Mouse (Mus musculus) forebrain, embryonic 15.5 days (tissue): ENCODE results near the gene Arhgef2. TPM values are rescaled to one million over a fixed set of nuclear protein-coding genes. Genes with fewer than 3 reads are reported as not detected.

ENCODE experiments used
- ATAC-seq: fragments of 200-750 bp; cut with Nextera tagmentation; replicated peaks from 2 replicates; pipeline ENCODE4 v1.8.0; 2017; ENCODE audit warnings: mild to moderate bottlenecking, moderate TSS enrichment, moderate library complexity
- H3K27ac ChIP-seq: fragments of 300-500 bp; sonication (generic); replicated peaks from 2 replicates; pipeline ENCODE4 v1.5.1; 2015; ENCODE audit warnings: mild to moderate bottlenecking, inconsistent platforms
- H3K27me3 ChIP-seq: fragments of 300-500 bp; sonication (generic); 2 replicates; pipeline ENCODE4 v1.6.1; 2015; ENCODE audit warnings: inconsistent platforms
- H3K36me3 ChIP-seq: fragments of 300-500 bp; sonication (generic); 2 replicates; pipeline ENCODE4 v1.6.1; 2015; ENCODE audit warnings: mild to moderate bottlenecking, inconsistent platforms
- H3K4me1 ChIP-seq: fragments of 300-500 bp; sonication (generic); 2 replicates; pipeline ENCODE4 v1.6.1; 2015; ENCODE audit warnings: inconsistent platforms
- H3K4me2 ChIP-seq: fragments of 300-500 bp; sonication (generic); replicated peaks from 2 replicates; pipeline ENCODE4 v1.6.1; 2015; ENCODE audit warnings: mild to moderate bottlenecking, inconsistent platforms
- H3K4me3 ChIP-seq: fragments of 300-500 bp; sonication (generic); 2 replicates; pipeline ENCODE4 v1.5.1; 2015; ENCODE audit warnings: mild to moderate bottlenecking, inconsistent platforms
- H3K9ac ChIP-seq: fragments of 300-500 bp; sonication (generic); replicated peaks from 2 replicates; pipeline ENCODE4 v1.6.1; 2015; ENCODE audit warnings: mild to moderate bottlenecking, inconsistent platforms
- H3K9me3 ChIP-seq: fragments of 300-500 bp; sonication (generic); 2 replicates; pipeline ENCODE4 v1.6.1; 2016; ENCODE audit warnings: inconsistent platforms
- WGBS: fragments of 180-500 bp; shearing (Covaris S2); methylation state at CpG from one replicate; pipeline ENCODE4 v1.1.7; 2015; ENCODE audit warnings: mixed read lengths; 5-methylcytosine and 5-hydroxymethylcytosine counted together
- polyA plus RNA-seq: library from polyadenylated mRNA; unstranded; fragments of >200 nt; fragmentation: Nextera tagmentation; extraction: Ambion mirVana; gene quantifications from 2 replicates; pipeline ENCODE4 v1.2.1, GENCODE M21; 2015

Arhgef2 gene
- polyA plus RNA-seq, 1 experiment from 2014 or later = 193 TPM

DNA sequence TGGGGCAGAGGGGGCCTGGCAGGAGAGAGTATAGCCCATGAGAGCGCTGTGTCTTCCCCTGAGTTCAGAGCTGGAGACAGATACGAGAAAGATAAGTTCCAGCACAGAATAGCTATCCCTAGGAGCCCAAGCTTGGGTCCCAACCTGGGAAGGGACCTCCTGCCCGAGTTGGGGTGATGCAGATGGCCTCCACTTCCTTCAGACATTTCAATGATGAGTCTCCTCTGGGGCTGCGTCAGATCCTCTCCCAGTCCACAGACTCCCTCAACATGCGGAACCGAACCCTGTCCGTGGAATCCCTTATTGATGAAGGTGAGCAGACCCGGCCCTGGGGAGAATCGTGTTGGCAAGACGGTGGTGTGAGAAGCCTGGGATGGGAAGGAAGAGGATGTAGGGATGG lies 27.3 kb downstream of the Arhgef2 start:
- Histone ChIP-seq H3K27me3 (no peaks in the 10 kb centered on the region), H3K36me3 (peaks cover 87% of the 10 kb centered on the region), H3K27ac (no peak overlapping the region), H3K9ac (no peak overlapping the region), H3K4me2 (no peak overlapping the region), H3K9me3 (no peaks in the 10 kb centered on the region), H3K4me3 (no peak overlapping the region), H3K4me1 (peaks cover 22% of the 10 kb centered on the region)
- 94% methylated on average over 10 of the region's 10 CpGs for WGBS
- no peak for ATAC-seq

DNA sequence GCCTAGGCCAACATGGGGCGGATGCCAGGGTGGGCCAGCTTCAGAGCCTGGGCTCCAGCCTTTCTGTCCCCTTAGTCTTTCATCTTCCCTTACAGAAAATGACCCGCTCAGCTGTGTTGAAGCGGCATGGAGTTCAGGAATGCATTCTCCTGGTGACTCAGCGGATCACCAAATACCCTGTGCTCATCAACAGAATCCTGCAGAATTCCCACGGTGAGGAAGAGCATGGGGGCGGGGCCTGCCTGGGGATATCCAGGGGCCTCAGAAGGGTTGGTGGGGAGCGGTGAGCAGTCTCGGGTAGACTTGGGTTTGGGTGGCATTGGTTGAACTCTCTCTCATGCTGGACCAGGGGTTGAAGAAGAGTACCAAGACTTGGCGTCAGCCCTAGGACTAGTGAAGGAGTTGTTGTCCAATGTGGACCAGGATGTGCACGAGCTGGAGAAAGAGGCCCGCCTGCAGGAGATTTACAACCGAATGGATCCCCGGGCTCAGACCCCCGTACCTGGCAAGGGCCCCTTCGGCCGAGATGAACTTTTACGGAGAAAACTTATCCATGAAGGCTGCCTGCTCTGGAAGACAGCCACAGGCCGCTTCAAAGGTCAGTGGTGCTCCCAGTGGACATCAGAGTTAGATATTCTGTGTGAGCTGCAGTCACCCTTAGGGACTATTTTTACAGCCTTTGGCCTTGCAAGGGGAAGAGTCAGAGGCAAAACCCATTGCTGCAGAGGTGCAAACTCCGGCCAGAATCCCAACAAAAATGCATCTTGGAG lies 29.9 kb downstream of the Arhgef2 start:
- H3K9ac ChIP-seq = no peak overlapping the region
- H3K9me3 ChIP-seq = no peaks in the 10 kb centered on the region
- H3K4me2 ChIP-seq = no peak overlapping the region
- H3K4me1 ChIP-seq = peaks cover 5% of the 10 kb centered on the region; the same call in 1 of the 2 replicates
- peaks cover 98% of the 10 kb centered on the region for H3K36me3 ChIP-seq
- H3K27me3 ChIP-seq = no peaks in the 10 kb centered on the region
- no peak overlapping the region for H3K27ac ChIP-seq
- ATAC-seq = no peak
- H3K4me3 ChIP-seq = no peak overlapping the region
- WGBS = 91% methylated on average over 19 of the region's 19 CpGs

DNA sequence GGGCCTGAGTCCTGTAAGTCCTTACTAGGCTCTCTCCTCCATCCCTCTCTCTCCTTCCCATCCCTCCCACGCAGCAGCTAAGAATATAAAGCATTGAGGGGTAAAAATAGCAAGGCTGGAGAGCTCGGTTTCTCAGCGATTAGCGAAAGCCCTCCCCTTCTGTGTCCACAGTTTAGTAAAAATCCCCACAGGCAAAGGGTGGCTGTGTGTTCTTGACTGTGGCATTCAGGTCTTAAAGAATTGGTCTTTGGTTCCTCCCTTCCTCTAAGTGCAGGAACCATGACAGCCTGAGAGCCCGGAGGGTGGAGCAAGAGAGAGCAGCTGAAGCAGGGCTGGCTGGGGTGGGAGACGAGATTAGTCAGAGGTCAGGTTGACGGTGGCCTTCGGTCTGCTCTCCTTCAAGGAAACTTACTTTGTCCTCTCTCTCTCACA lies 30.8 kb downstream of the Arhgef2 start:
- no peak overlapping the region for H3K9ac ChIP-seq
- no peak overlapping the region for H3K4me3 ChIP-seq
- peaks cover 97% of the 10 kb centered on the region for H3K36me3 ChIP-seq
- no peaks in the 10 kb centered on the region for H3K9me3 ChIP-seq
- no peaks in the 10 kb centered on the region for H3K27me3 ChIP-seq
- no peak for ATAC-seq
- 0 out of 2 replicates have a peak, but pooled peaks cover under 1% of the 10 kb centered on the region for H3K4me1 ChIP-seq
- 94% methylated on average over 8 of the region's 8 CpGs for WGBS
- no peak overlapping the region for H3K4me2 ChIP-seq
- H3K27ac ChIP-seq = no peak overlapping the region

DNA sequence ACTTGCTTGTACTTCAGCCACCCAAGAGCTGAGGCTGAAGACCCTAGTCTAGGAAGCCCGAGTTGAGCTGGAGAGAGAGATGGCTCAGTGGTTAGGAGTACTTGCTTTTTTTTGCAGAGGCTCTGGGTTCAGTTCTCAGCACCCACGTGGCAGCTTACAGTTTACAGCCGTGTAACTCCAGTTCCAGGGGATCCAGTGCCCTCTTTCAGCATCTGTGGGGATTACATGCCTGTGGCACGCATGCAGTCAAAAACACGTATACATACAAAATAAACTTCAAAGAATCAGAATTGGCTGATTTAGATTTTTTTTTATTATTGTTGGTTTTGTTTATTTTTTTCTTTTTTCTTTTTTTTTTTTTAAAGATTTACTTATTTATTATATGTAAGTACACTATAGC lies 31.4 kb downstream of the Arhgef2 start:
- Histone ChIP-seq H3K27ac (no peak overlapping the region), H3K4me3 (no peak overlapping the region)
- WGBS = 94% methylated on average over 5 of the region's 5 CpGs

DNA sequence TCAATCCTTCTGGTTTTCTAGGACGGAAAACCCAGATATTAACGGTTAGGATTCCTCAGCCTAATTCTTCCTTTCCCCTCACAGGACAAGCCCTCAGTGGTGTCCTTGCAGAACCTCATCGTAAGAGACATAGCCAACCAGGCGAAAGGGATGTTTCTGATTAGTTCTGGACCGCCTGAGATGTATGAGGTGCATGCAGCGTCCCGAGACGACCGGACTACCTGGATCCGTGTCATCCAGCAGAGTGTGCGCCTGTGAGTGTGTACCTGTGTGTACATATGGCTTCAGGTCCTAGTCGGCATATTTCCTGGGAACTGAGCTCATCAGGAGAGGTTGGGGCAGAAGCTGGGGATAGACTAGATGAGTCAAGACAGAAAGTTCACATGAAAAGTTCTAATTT lies 33.5 kb downstream of the Arhgef2 start:
- Histone ChIP-seq H3K4me1 (no peaks in the 10 kb centered on the region), H3K36me3 (peaks cover 97% of the 10 kb centered on the region), H3K4me2 (no peak overlapping the region), H3K27me3 (no peaks in the 10 kb centered on the region), H3K9ac (no peak overlapping the region), H3K4me3 (no peak overlapping the region), H3K9me3 (no peaks in the 10 kb centered on the region), H3K27ac (no peak overlapping the region)
- no peak for ATAC-seq
- WGBS = 95% methylated on average over 12 of the region's 12 CpGs

More for the DNA sequence above, 31.4 kb downstream of the Arhgef2 start:
- peaks cover 97% of the 10 kb centered on the region for H3K36me3 ChIP-seq
- H3K4me1 ChIP-seq = no peaks in the 10 kb centered on the region
- no peaks in the 10 kb centered on the region for H3K27me3 ChIP-seq
- H3K4me2 ChIP-seq = no peak overlapping the region
- no peaks in the 10 kb centered on the region for H3K9me3 ChIP-seq
- ATAC-seq = no peak
- no peak overlapping the region for H3K9ac ChIP-seq

DNA sequence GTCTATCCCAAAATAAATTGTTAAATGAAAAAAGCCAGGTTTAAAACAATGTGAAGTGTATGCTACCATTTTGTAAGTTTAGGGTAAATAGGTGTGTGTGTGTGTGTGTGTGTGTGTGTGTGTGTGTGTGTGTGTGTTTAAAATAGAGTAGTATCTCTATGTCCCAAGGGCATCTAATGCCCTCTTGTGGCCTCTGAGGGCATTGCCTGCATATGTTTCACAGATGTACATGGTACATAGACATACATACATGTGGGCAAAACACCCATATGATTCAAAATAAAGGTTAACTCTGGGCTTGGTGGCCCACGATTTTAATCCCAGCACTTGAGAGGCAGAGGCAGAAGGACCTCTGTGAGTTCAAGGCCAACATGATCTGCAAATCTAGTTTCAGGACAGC lies 34.9 kb downstream of the Arhgef2 start:
- 0 out of 2 replicates have a peak, but pooled peaks have one; percentile 49 for ATAC-seq
- H3K27me3 ChIP-seq = no peaks in the 10 kb centered on the region
- H3K27ac ChIP-seq = no peak overlapping the region
- H3K9me3 ChIP-seq = no peaks in the 10 kb centered on the region
- peaks cover 96% of the 10 kb centered on the region for H3K36me3 ChIP-seq
- 82% methylated on average over 1 of the region's 1 CpGs for WGBS
- no peak overlapping the region for H3K4me3 ChIP-seq
- no peaks in the 10 kb centered on the region for H3K4me1 ChIP-seq
- H3K4me2 ChIP-seq = no peak overlapping the region
- no peak overlapping the region for H3K9ac ChIP-seq

DNA sequence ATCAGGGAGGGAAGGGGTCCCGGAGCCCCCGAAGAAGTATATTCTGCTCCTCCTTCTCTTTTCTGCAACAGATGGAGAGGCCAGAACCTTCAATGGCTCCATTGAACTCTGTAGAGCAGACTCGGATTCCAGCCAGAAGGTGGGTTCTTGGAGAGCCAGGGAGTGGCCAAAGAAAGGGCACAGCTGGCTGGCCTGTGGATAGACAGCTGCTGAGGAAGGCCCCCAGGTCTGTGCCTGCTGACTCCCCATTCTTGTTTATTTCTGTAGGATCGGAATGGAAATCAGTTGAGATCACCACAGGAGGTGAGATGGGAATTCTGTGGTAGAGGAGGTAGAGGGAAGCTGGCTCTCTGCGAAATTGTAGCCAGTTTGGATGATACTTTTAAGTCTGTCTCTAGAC lies 37.3 kb downstream of the Arhgef2 start:
- Histone ChIP-seq H3K9ac (no peak overlapping the region), H3K4me3 (no peak overlapping the region), H3K4me1 (no peaks in the 10 kb centered on the region), H3K9me3 (no peaks in the 10 kb centered on the region), H3K4me2 (no peak overlapping the region), H3K27ac (no peak overlapping the region), H3K27me3 (no peaks in the 10 kb centered on the region), H3K36me3 (peaks cover 97% of the 10 kb centered on the region)
- 85% methylated on average over 5 of the region's 5 CpGs for WGBS
- ATAC-seq = no peak

DNA sequence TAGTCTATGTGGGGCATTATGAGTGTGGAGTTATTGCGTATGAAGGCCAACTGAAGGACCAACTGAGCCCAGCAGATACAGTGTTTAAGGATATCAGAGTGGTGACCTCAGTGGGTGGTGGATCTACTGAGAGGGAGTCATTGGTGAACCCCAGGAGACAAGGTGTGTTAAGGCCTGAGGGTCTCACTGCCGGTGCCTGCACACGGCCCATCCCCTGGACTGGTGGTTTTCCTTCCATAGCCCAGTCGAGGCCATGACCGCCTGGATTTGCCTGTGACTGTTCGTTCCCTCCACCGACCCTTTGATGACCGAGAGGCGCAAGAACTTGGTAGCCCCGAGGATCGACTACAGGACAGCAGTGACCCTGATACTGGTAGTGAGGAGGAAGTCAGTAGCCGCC lies 40.2 kb downstream of the Arhgef2 start:
- no peak overlapping the region for H3K4me2 ChIP-seq
- no peaks in the 10 kb centered on the region for H3K4me1 ChIP-seq
- H3K27ac ChIP-seq = no peak overlapping the region
- H3K9me3 ChIP-seq = no peaks in the 10 kb centered on the region
- H3K27me3 ChIP-seq = no peaks in the 10 kb centered on the region
- peaks cover 73% of the 10 kb centered on the region for H3K36me3 ChIP-seq
- ATAC-seq = no peak
- 98% methylated on average over 12 of the region's 12 CpGs for WGBS
- H3K4me3 ChIP-seq = no peak overlapping the region
- no peak overlapping the region for H3K9ac ChIP-seq

DNA sequence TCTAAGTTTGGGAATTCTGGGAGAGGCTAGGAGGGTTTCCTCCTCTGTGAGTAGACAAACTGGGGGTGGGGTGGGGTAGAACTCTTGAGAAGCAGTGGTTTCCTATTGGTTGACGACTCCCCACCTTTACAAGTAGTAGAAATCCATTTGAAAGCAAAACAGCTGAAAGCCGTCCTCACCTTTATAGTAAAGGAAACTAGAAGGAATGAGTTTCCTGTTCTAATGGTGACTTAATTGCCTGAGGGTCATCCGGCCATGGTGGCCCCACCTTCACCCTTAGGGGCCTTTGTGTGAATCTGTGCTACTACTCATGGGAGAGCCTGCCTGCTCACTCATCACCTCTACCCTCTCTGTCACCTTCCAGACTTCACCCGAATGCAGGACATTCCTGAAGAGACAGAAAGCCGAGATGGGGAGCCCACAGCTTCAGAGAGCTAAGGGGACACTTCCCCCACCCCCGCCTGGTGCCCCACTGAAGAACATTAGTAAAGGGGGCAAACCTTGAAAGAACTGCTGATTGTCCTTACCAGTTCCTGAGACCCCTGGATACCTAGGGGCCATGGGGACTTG lies 40.7 kb downstream of the Arhgef2 start:
- Histone ChIP-seq H3K36me3 (peaks cover 68% of the 10 kb centered on the region), H3K9me3 (no peaks in the 10 kb centered on the region), H3K4me1 (no peaks in the 10 kb centered on the region), H3K27ac (no peak overlapping the region), H3K4me2 (no peak overlapping the region), H3K9ac (no peak overlapping the region), H3K27me3 (no peaks in the 10 kb centered on the region), H3K4me3 (no peak overlapping the region)
- ATAC-seq = no peak
- WGBS = 85% methylated on average over 6 of the region's 6 CpGs

DNA sequence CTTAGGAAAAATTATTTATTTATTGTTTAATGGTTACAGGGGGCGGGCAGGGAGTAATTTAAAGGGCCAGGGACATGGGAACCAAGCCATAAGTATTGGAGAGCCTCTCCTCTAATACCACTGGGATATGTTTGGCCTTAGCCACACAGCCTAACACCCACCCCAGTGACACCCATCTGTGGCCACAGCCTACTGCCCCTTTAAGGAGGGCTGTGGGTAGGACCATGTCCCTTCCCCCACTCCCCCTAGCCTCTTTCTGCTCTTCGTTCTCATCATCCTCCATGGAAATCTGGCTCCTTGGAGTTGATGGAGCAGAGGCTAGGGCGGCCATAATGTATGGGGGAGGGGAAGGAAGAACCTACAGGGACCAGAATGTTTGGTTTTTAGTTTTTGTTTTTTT lies 41.3 kb downstream of the Arhgef2 start:
- Histone ChIP-seq H3K9me3 (no peaks in the 10 kb centered on the region), H3K27me3 (no peaks in the 10 kb centered on the region), H3K36me3 (peaks cover 63% of the 10 kb centered on the region), H3K9ac (no peak overlapping the region), H3K4me1 (no peaks in the 10 kb centered on the region), H3K4me3 (no peak overlapping the region), H3K27ac (peak overlapping the region; percentile 44), H3K4me2 (no peak overlapping the region)
- ATAC-seq = no peak
- 76% methylated on average over 3 of the region's 3 CpGs for WGBS

DNA sequence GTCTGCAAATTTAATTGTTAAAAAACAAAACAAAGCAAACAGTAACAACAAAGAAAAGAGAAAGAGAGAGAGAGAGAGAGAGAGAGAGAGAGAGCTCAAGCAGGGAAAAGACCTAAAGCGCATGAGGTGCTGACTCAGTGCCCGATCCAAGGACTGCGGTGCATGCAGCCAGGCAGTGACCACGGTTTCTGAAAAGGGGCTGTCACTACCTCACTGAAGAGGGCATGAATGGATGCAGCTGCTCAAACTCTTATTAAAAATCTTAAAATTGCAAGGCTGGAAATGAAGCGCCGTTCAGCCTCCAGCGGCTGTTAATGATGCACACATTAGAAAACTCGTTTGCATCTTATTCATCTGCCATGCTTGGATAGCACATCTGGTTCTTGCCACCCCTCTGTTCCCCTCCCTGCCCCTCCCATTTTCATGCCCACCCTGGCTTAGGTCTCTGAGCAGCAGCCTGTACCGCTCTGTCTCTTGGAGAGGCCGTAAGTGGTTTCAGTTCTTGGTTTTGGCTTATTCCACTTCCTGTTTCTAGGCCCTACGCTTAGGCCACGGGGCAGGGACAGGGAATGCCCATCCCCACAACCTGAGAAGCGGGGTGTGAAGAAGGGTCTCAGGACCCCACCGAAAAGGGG lies 42.1 kb downstream of the Arhgef2 start:
- no peaks in the 10 kb centered on the region for H3K9me3 ChIP-seq
- peak overlapping the region; percentile 65 for H3K27ac ChIP-seq
- no peaks in the 10 kb centered on the region for H3K27me3 ChIP-seq
- no peak overlapping the region for H3K4me2 ChIP-seq
- peaks cover 55% of the 10 kb centered on the region for H3K36me3 ChIP-seq
- H3K4me3 ChIP-seq = no peak overlapping the region
- ATAC-seq = peak; percentile 35; the same call in 1 of the 2 replicates
- WGBS = 78% methylated on average over 14 of the region's 14 CpGs
- H3K4me1 ChIP-seq = no peaks in the 10 kb centered on the region
- no peak overlapping the region for H3K9ac ChIP-seq

DNA sequence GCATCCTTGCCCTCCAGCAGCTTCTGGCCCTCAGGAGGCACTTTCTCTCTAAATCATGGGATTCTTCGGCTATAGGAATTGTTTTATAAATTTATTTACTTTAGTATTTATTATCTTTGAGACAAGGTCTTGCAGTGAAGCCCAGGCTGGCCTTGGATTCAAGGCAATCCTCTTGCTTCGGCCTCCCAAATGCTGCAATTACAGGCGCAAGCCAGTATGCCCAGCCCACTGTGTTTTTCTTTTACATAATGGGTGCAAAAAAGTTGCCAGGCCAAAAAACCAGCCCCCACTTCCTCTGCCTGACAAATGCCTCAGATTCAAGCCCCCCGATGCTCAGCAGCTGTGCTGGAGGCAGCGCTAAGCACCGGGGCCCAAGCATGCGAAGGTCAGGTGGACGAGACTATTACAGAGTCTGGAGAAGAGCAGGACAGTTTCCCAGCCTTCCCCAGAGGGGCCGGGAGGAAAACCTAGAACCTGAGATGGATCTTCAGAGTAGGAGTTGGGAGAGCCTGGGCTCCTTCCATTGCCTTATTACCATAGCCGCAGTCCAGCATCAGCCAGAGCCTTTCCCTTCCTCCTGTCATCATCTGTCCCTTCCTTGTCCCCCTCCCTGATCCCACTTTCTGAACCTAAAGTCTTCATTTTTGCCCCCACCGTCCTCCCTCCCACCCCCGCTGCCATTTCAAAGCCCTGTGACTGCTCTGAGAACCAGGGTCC lies 42.8 kb downstream of the Arhgef2 start:
- WGBS = 91% methylated on average over 12 of the region's 12 CpGs
- Histone ChIP-seq H3K4me1 (no peaks in the 10 kb centered on the region), H3K9ac (no peak overlapping the region), H3K36me3 (peaks cover 47% of the 10 kb centered on the region), H3K4me2 (no peak overlapping the region), H3K27ac (peak overlapping the region; percentile 65), H3K9me3 (no peaks in the 10 kb centered on the region), H3K4me3 (no peak overlapping the region), H3K27me3 (no peaks in the 10 kb centered on the region)
- no peak for ATAC-seq
